Comparison of ENCODE assay signal across 17 mouse cellular contexts in genomic region chr9:114536628-114537027, GRCm38 (mm10). TPM values are rescaled to one million over a fixed set of nuclear protein-coding genes. Genes with fewer than 3 reads are reported as not detected.
DNase-seq lines count a peak whose midpoint lies in the region; ATAC-seq and TF ChIP-seq lines count a peak whose summit lies in the region.
"Had no signal": no experiment of that assay in that cellular context is flagged by ENCODE, and none has a peak within 500 bp of the region (broad histone marks: within the 10 kb centered on the region; RNA-seq: fewer than 3 reads in every experiment).

No protein-coding gene starts in this region.

- H3K9ac ChIP-seq in hindbrain, embryonic 12.5 days = no peak overlapping the region
- H3K9ac ChIP-seq in hindbrain, embryonic 13.5 days = no peak overlapping the region
- H3K9ac ChIP-seq in stomach, embryonic 14.5 days (replicated peaks; ENCODE audit: low read depth, low read length) = no peak overlapping the region
- H3K9ac ChIP-seq in stomach, postnatal 0 days (ENCODE audit: low read length) = no peak overlapping the region
- H3K9ac ChIP-seq in embryonic facial prominence, embryonic 14.5 days (ENCODE audit: low read depth, low read length) = no peak overlapping the region

- H3K4me3 ChIP-seq in hindbrain, embryonic 12.5 days = no peak overlapping the region
- H3K4me3 ChIP-seq in hindbrain, embryonic 13.5 days = no peak overlapping the region
- no peak overlapping the region for H3K4me3 ChIP-seq in stomach, embryonic 14.5 days (ENCODE audit: low read depth, low read length)
- H3K4me3 ChIP-seq in stomach, postnatal 0 days (ENCODE audit: low read depth, low read length) = no peak overlapping the region
- no peak overlapping the region for H3K4me3 ChIP-seq in embryonic facial prominence, embryonic 14.5 days (ENCODE audit: low read depth, low read length)
- H3K4me3 ChIP-seq: myocyte had no signal

- no peak for TF ChIP-seq EP300 in stomach, postnatal 0 days (optimal IDR thresholded peaks at IDR 0.05)

- 27% methylated on average over 2 of the region's 2 CpGs for WGBS in hindbrain, embryonic 12.5 days
- WGBS in hindbrain, embryonic 13.5 days = 29% methylated on average over 2 of the region's 2 CpGs
- 36% methylated on average over 2 of the region's 2 CpGs for WGBS in stomach, embryonic 14.5 days
- WGBS in stomach, postnatal 0 days = 63% methylated on average over 2 of the region's 2 CpGs
- 49% methylated on average over 2 of the region's 2 CpGs for WGBS in embryonic facial prominence, embryonic 14.5 days

- no peak for TF ChIP-seq CTCF in stomach, postnatal 0 days (IDR thresholded peaks at IDR 0.05; ENCODE audit: low read depth)

- H3K36me3 ChIP-seq in hindbrain, embryonic 12.5 days = no peaks in the 10 kb centered on the region
- no peaks in the 10 kb centered on the region for H3K36me3 ChIP-seq in hindbrain, embryonic 13.5 days
- H3K36me3 ChIP-seq in stomach, embryonic 14.5 days (ENCODE audit: control insufficient read depth, insufficient read depth, low read length) = no peaks in the 10 kb centered on the region
- H3K36me3 ChIP-seq in stomach, postnatal 0 days (ENCODE audit: control insufficient read depth, insufficient read depth, low read length) = no peaks in the 10 kb centered on the region
- no peaks in the 10 kb centered on the region for H3K36me3 ChIP-seq in embryonic facial prominence, embryonic 14.5 days (ENCODE audit: control insufficient read depth, insufficient read depth, low read length)
- H3K36me3 ChIP-seq: G1E had no signal

- H3K9me3 ChIP-seq in hindbrain, embryonic 12.5 days (replicated peaks) = no peaks in the 10 kb centered on the region
- no peaks in the 10 kb centered on the region for H3K9me3 ChIP-seq in hindbrain, embryonic 13.5 days
- H3K9me3 ChIP-seq in stomach, embryonic 14.5 days (ENCODE audit: control insufficient read depth, low read depth, low read length) = no peaks in the 10 kb centered on the region
- no peaks in the 10 kb centered on the region for H3K9me3 ChIP-seq in stomach, postnatal 0 days (ENCODE audit: control insufficient read depth, low read length)
- no peaks in the 10 kb centered on the region for H3K9me3 ChIP-seq in embryonic facial prominence, embryonic 14.5 days (ENCODE audit: control insufficient read depth, low read length)
- H3K9me3 ChIP-seq: G1E had no signal

- ATAC-seq in hindbrain, embryonic 12.5 days (ENCODE audit: low FRiP score) = peak; percentile 29; the same call in 1 of the 2 replicates
- no peak for ATAC-seq in hindbrain, embryonic 13.5 days (ENCODE audit: low FRiP score)
- peak; percentile 34; the same call in 1 of the 2 replicates for ATAC-seq in stomach, embryonic 14.5 days (ENCODE audit: insufficient number of reproducible peaks, insufficient read depth, low FRiP score, low read depth)
- ATAC-seq in stomach, postnatal 0 days (ENCODE audit: low FRiP score, low TSS enrichment) = no peak
- ATAC-seq in embryonic facial prominence, embryonic 14.5 days (ENCODE audit: low read depth) = 0 out of 2 replicates have a peak, but pooled peaks have one; percentile 55

- no peaks in the 10 kb centered on the region for H3K27me3 ChIP-seq in hindbrain, embryonic 12.5 days
- H3K27me3 ChIP-seq in hindbrain, embryonic 13.5 days = no peaks in the 10 kb centered on the region
- no peaks in the 10 kb centered on the region for H3K27me3 ChIP-seq in stomach, embryonic 14.5 days (ENCODE audit: control insufficient read depth, insufficient read depth, low read length)
- no peaks in the 10 kb centered on the region for H3K27me3 ChIP-seq in stomach, postnatal 0 days (ENCODE audit: control insufficient read depth, insufficient read depth, low read length)
- no peaks in the 10 kb centered on the region for H3K27me3 ChIP-seq in embryonic facial prominence, embryonic 14.5 days (replicated peaks; ENCODE audit: control insufficient read depth, insufficient read depth, low read length)

- no peak for DNase-seq in stomach, postnatal 0 days (ENCODE audit: low spot score)
- no peak for DNase-seq in embryonic facial prominence, embryonic 14.5 days (ENCODE audit: low spot score)
- DNase-seq in gastrocnemius, postnatal 4 days (ENCODE audit: low spot score in 2 of 2) = no peak
- DNase-seq in urinary bladder, postnatal 10 days (ENCODE audit: low spot score) = no peak
- DNase-seq in left cerebral cortex, adult 11 months (ENCODE audit: low spot score) = no peak
- DNase-seq: adrenal gland, postnatal 14 days; cerebellum, adult 11 months; gastrocnemius, postnatal 25 days; lung, postnatal 14 days; right cerebral cortex, postnatal 4 days; thymus, postnatal 25 days had no signal

- H3K4me1 ChIP-seq in hindbrain, embryonic 12.5 days = peaks cover 27% of the 10 kb centered on the region
- H3K4me1 ChIP-seq in hindbrain, embryonic 13.5 days (replicated peaks) = peaks cover 18% of the 10 kb centered on the region
- H3K4me1 ChIP-seq in stomach, embryonic 14.5 days (ENCODE audit: control insufficient read depth, insufficient read depth, low read length) = peaks cover 8% of the 10 kb centered on the region; the same call in 1 of the 2 replicates
- no peaks in the 10 kb centered on the region; the same call in 1 of the 2 replicates for H3K4me1 ChIP-seq in stomach, postnatal 0 days (replicated peaks; ENCODE audit: control insufficient read depth, insufficient read depth)
- peaks cover 1% of the 10 kb centered on the region; the same call in 1 of the 2 replicates for H3K4me1 ChIP-seq in embryonic facial prominence, embryonic 14.5 days (ENCODE audit: control insufficient read depth, insufficient read depth, low read length)

- no peak overlapping the region for H3K27ac ChIP-seq in hindbrain, embryonic 12.5 days
- H3K27ac ChIP-seq in hindbrain, embryonic 13.5 days = no peak overlapping the region
- no peak overlapping the region for H3K27ac ChIP-seq in stomach, embryonic 14.5 days (ENCODE audit: low read length)
- H3K27ac ChIP-seq in stomach, postnatal 0 days (replicated peaks) = no peak overlapping the region
- no peak overlapping the region for H3K27ac ChIP-seq in embryonic facial prominence, embryonic 14.5 days (replicated peaks; ENCODE audit: low read depth, low read length)

- H3K4me2 ChIP-seq in hindbrain, embryonic 12.5 days (replicated peaks) = no peak overlapping the region
- no peak overlapping the region for H3K4me2 ChIP-seq in hindbrain, embryonic 13.5 days
- no peak overlapping the region for H3K4me2 ChIP-seq in stomach, embryonic 14.5 days (replicated peaks; ENCODE audit: low read depth, low read length)
- no peak overlapping the region for H3K4me2 ChIP-seq in stomach, postnatal 0 days (replicated peaks; ENCODE audit: low read depth)
- no peak overlapping the region for H3K4me2 ChIP-seq in embryonic facial prominence, embryonic 14.5 days (ENCODE audit: low read depth, low read length)

RNA-seq across cellular contexts. Expression of gene C130032M10Rik, which starts 21.1 kb away (rescaled TPM):
- polyA plus RNA-seq in hindbrain, embryonic 12.5 days (2016; fragmentation: Nextera tagmentation; extraction: Ambion mirVana) = 0.31 and 0.46 TPM in 2 replicates
- polyA plus RNA-seq in hindbrain, embryonic 13.5 days (2015; fragmentation: Nextera tagmentation; extraction: Ambion mirVana) = 0.32 and 0.35 TPM in 2 replicates
- not detected in 2 replicates for polyA plus RNA-seq in stomach, embryonic 14.5 days (2014; fragmentation: Nextera tagmentation; extraction: Ambion mirVana)
- not detected in 2 replicates for polyA plus RNA-seq in stomach, postnatal 0 days (2015; fragmentation: Nextera tagmentation; extraction: Ambion mirVana)
- polyA plus RNA-seq in embryonic facial prominence, embryonic 14.5 days (2014; fragmentation: Nextera tagmentation; extraction: Ambion mirVana) = 1.3 and 1.4 TPM in 2 replicates
- not detected for total RNA-seq in gastrocnemius, postnatal 4 days (2021)
- total RNA-seq: adrenal gland, postnatal 14 days; G1E; gastrocnemius, postnatal 25 days; layer of hippocampus, postnatal 25 days had no signal
- polyA plus RNA-seq: G1E had no signal

RNA-seq across cellular contexts. Expression of gene Trim71, which starts 27.5 kb away (rescaled TPM):
- 1.2 and 1.3 TPM in 2 replicates for polyA plus RNA-seq in hindbrain, embryonic 12.5 days (2016; fragmentation: Nextera tagmentation; extraction: Ambion mirVana)
- 0.50 and 0.53 TPM in 2 replicates for polyA plus RNA-seq in hindbrain, embryonic 13.5 days (2015; fragmentation: Nextera tagmentation; extraction: Ambion mirVana)
- polyA plus RNA-seq in stomach, embryonic 14.5 days (2014; fragmentation: Nextera tagmentation; extraction: Ambion mirVana) = 1.4 and 1.6 TPM in 2 replicates
- 0.47 and 0.51 TPM in 2 replicates for polyA plus RNA-seq in stomach, postnatal 0 days (2015; fragmentation: Nextera tagmentation; extraction: Ambion mirVana)
- 0.06 and 0.13 TPM in 2 replicates for polyA plus RNA-seq in embryonic facial prominence, embryonic 14.5 days (2014; fragmentation: Nextera tagmentation; extraction: Ambion mirVana)
- total RNA-seq in gastrocnemius, postnatal 4 days (2021) = under 1 TPM; 0.05 to 0.07 TPM
- total RNA-seq: gastrocnemius, postnatal 25 days had no signal
- polyA plus RNA-seq: G1E had no signal

RNA-seq across cellular contexts. Expression of gene Ccr4, which starts 31.9 kb away (rescaled TPM):
- not detected in 2 replicates for polyA plus RNA-seq in hindbrain, embryonic 12.5 days (2016; fragmentation: Nextera tagmentation; extraction: Ambion mirVana)
- not detected in 2 replicates for polyA plus RNA-seq in hindbrain, embryonic 13.5 days (2015; fragmentation: Nextera tagmentation; extraction: Ambion mirVana)
- not detected in 2 replicates for polyA plus RNA-seq in stomach, embryonic 14.5 days (2014; fragmentation: Nextera tagmentation; extraction: Ambion mirVana)
- not detected in 2 replicates for polyA plus RNA-seq in stomach, postnatal 0 days (2015; fragmentation: Nextera tagmentation; extraction: Ambion mirVana)
- 0.75 and 1.1 TPM in 2 replicates for polyA plus RNA-seq in embryonic facial prominence, embryonic 14.5 days (2014; fragmentation: Nextera tagmentation; extraction: Ambion mirVana)
- not detected for total RNA-seq in gastrocnemius, postnatal 4 days (2021)
- total RNA-seq: adrenal gland, postnatal 14 days; G1E; gastrocnemius, postnatal 25 days; layer of hippocampus, postnatal 25 days had no signal
- polyA plus RNA-seq: G1E, myocyte had no signal

Comparison
In these comparisons a context has a peak if more than half of its experiments do, and no peak if none do; other contexts are left out.
1. ATAC-seq: peak in hindbrain, embryonic 12.5 days (single experiment), stomach, embryonic 14.5 days (single experiment) and embryonic facial prominence, embryonic 14.5 days (single experiment); none in hindbrain, embryonic 13.5 days (single experiment) and stomach, postnatal 0 days (single experiment).